Mouse (Mus musculus): ENCODE measurements around the gene Isyna1. TPM values are rescaled to one million over a fixed set of nuclear protein-coding genes. Genes with fewer than 3 reads are reported as not detected.

Gene Isyna1
- polyA plus RNA-seq, 1 experiment from 2014 or later = 37.4 TPM

GRCm38 (mm10) chr8:70610796-70611771, 16.9 kb downstream of the Isyna1 start:
- Histone ChIP-seq H3K4me3 (ENCODE audit: low read depth, low read length) (peak overlapping the region; percentile 75), H3K9ac (ENCODE audit: low read length) (peak overlapping the region; percentile 60), H3K36me3 (ENCODE audit: control insufficient read depth, insufficient read depth, low read length) (no peaks in the 10 kb centered on the region), H3K27me3 (ENCODE audit: control insufficient read depth, insufficient read depth, low read length) (no peaks in the 10 kb centered on the region), H3K4me2 (replicated peaks; ENCODE audit: low read depth) (peak overlapping the region; percentile 94), H3K9me3 (ENCODE audit: control insufficient read depth, low read length) (no peaks in the 10 kb centered on the region), H3K4me1 (replicated peaks; ENCODE audit: control insufficient read depth, insufficient read depth) (peaks cover 3% of the 10 kb centered on the region), H3K27ac (replicated peaks) (peak overlapping the region; percentile 97)
- DNase-seq (ENCODE audit: low spot score) = peak; percentile 87
- TF ChIP-seq CTCF (IDR thresholded peaks at IDR 0.05; ENCODE audit: low read depth) = peak; percentile 87
- no peak for TF ChIP-seq EP300 (optimal IDR thresholded peaks at IDR 0.05)
- 0 out of 2 replicates have a peak, but pooled peaks have one; percentile 8 for ATAC-seq (ENCODE audit: low FRiP score, low TSS enrichment)
- WGBS = under 1% methylated on average over 54 of the region's 54 CpGs

- WGBS = 3% methylated on average over 6 of the region's 6 CpGs
- H3K9ac ChIP-seq (ENCODE audit: low read length) = no peak overlapping the region
- no peaks in the 10 kb centered on the region for H3K36me3 ChIP-seq (ENCODE audit: control insufficient read depth, insufficient read depth, low read length)
- ATAC-seq (ENCODE audit: low FRiP score, low TSS enrichment) (no peak), DNase-seq (ENCODE audit: low spot score) (peak; percentile 86)
- peaks cover 3% of the 10 kb centered on the region for H3K4me1 ChIP-seq (replicated peaks; ENCODE audit: control insufficient read depth, insufficient read depth)
- H3K27ac ChIP-seq (replicated peaks) = peak overlapping the region; percentile 81
- no peaks in the 10 kb centered on the region for H3K27me3 ChIP-seq (ENCODE audit: control insufficient read depth, insufficient read depth, low read length)
- peak overlapping the region; percentile 75 for H3K4me3 ChIP-seq (ENCODE audit: low read depth, low read length)
- peak overlapping the region; percentile 94 for H3K4me2 ChIP-seq (replicated peaks; ENCODE audit: low read depth)
- no peaks in the 10 kb centered on the region for H3K9me3 ChIP-seq (ENCODE audit: control insufficient read depth, low read length)
- peak; percentile 97 for TF ChIP-seq CTCF (IDR thresholded peaks at IDR 0.05; ENCODE audit: low read depth)
- no peak for TF ChIP-seq EP300 (optimal IDR thresholded peaks at IDR 0.05)
Observed at GRCm38 (mm10) chr8:70611849-70612248, 17.7 kb downstream of the Isyna1 start.

- Histone ChIP-seq H3K27me3 (ENCODE audit: control insufficient read depth, insufficient read depth, low read length) (no peaks in the 10 kb centered on the region), H3K9me3 (ENCODE audit: control insufficient read depth, low read length) (no peaks in the 10 kb centered on the region), H3K9ac (ENCODE audit: low read length) (no peak overlapping the region), H3K36me3 (ENCODE audit: control insufficient read depth, insufficient read depth, low read length) (no peaks in the 10 kb centered on the region), H3K27ac (replicated peaks) (no peak overlapping the region), H3K4me2 (replicated peaks; ENCODE audit: low read depth) (no peak overlapping the region), H3K4me1 (replicated peaks; ENCODE audit: control insufficient read depth, insufficient read depth) (peaks cover 3% of the 10 kb centered on the region; the same call in 1 of the 2 replicates), H3K4me3 (ENCODE audit: low read depth, low read length) (no peak overlapping the region)
- no peak for TF ChIP-seq EP300 (optimal IDR thresholded peaks at IDR 0.05)
- TF ChIP-seq CTCF (IDR thresholded peaks at IDR 0.05; ENCODE audit: low read depth) = no peak
- 8% methylated on average over 1 of the region's 1 CpGs for WGBS
- DNase-seq (ENCODE audit: low spot score) (no peak), ATAC-seq (ENCODE audit: low FRiP score, low TSS enrichment) (no peak)
Observed at GRCm38 (mm10) chr8:70613763-70614162, 19.6 kb downstream of the Isyna1 start.

- no peak overlapping the region for H3K4me2 ChIP-seq (replicated peaks; ENCODE audit: low read depth)
- H3K27me3 ChIP-seq (ENCODE audit: control insufficient read depth, insufficient read depth, low read length) = no peaks in the 10 kb centered on the region
- H3K4me1 ChIP-seq (replicated peaks; ENCODE audit: control insufficient read depth, insufficient read depth) = 0 out of 2 replicates have a peak, but pooled peaks cover 3% of the 10 kb centered on the region
- H3K4me3 ChIP-seq (ENCODE audit: low read depth, low read length) = no peak overlapping the region
- WGBS = 53% methylated on average over 5 of the region's 5 CpGs
- DNase-seq (ENCODE audit: low spot score) (no peak), ATAC-seq (ENCODE audit: low FRiP score, low TSS enrichment) (no peak)
- H3K36me3 ChIP-seq (ENCODE audit: control insufficient read depth, insufficient read depth, low read length) = no peaks in the 10 kb centered on the region
- H3K9ac ChIP-seq (ENCODE audit: low read length) = no peak overlapping the region
- TF ChIP-seq CTCF (IDR thresholded peaks at IDR 0.05; ENCODE audit: low read depth) = no peak
- no peak for TF ChIP-seq EP300 (optimal IDR thresholded peaks at IDR 0.05)
- H3K27ac ChIP-seq (replicated peaks) = 0 out of 2 replicates have a peak overlapping the region, but pooled peaks have one; percentile 35
- H3K9me3 ChIP-seq (ENCODE audit: control insufficient read depth, low read length) = no peaks in the 10 kb centered on the region
Observed at GRCm38 (mm10) chr8:70614469-70614868, 20.3 kb downstream of the Isyna1 start.

GRCm38 (mm10) chr8:70615281-70615680, 21.1 kb downstream of the Isyna1 start:
- Histone ChIP-seq H3K4me1 (replicated peaks; ENCODE audit: control insufficient read depth, insufficient read depth) (0 out of 2 replicates have a peak, but pooled peaks cover 3% of the 10 kb centered on the region), H3K9ac (ENCODE audit: low read length) (no peak overlapping the region), H3K27ac (replicated peaks) (no peak overlapping the region), H3K9me3 (ENCODE audit: control insufficient read depth, low read length) (no peaks in the 10 kb centered on the region), H3K36me3 (ENCODE audit: control insufficient read depth, insufficient read depth, low read length) (no peaks in the 10 kb centered on the region), H3K4me2 (replicated peaks; ENCODE audit: low read depth) (no peak overlapping the region), H3K4me3 (ENCODE audit: low read depth, low read length) (no peak overlapping the region), H3K27me3 (ENCODE audit: control insufficient read depth, insufficient read depth, low read length) (no peaks in the 10 kb centered on the region)
- 77% methylated on average over 8 of the region's 8 CpGs for WGBS
- TF ChIP-seq EP300 (optimal IDR thresholded peaks at IDR 0.05) (no peak), CTCF (IDR thresholded peaks at IDR 0.05; ENCODE audit: low read depth) (no peak)
- DNase-seq (ENCODE audit: low spot score) = no peak
- ATAC-seq (ENCODE audit: low FRiP score, low TSS enrichment) = no peak

- no peak within 1 kb of the TSS for H3K9ac ChIP-seq (ENCODE audit: low read length)
- ATAC-seq (ENCODE audit: low FRiP score, low TSS enrichment) (no peak), DNase-seq (ENCODE audit: low spot score) (no peak)
- H3K27me3 ChIP-seq (ENCODE audit: control insufficient read depth, insufficient read depth, low read length) = no peaks in the 10 kb centered on the region
- no peaks in the 10 kb centered on the region for H3K4me1 ChIP-seq (replicated peaks; ENCODE audit: control insufficient read depth, insufficient read depth)
- H3K36me3 ChIP-seq (ENCODE audit: control insufficient read depth, insufficient read depth, low read length) = no peaks in the 10 kb centered on the region
- no peak within 1 kb of the TSS for H3K27ac ChIP-seq (replicated peaks)
- H3K4me3 ChIP-seq (ENCODE audit: low read depth, low read length) = no peak within 1 kb of the TSS
- TF ChIP-seq EP300 (optimal IDR thresholded peaks at IDR 0.05) = no peak
- no peak for TF ChIP-seq CTCF (IDR thresholded peaks at IDR 0.05; ENCODE audit: low read depth)
- WGBS = 74% methylated on average over 3 of the region's 3 CpGs
- no peaks in the 10 kb centered on the region for H3K9me3 ChIP-seq (ENCODE audit: control insufficient read depth, low read length)
- H3K4me2 ChIP-seq (replicated peaks; ENCODE audit: low read depth) = no peak within 1 kb of the TSS
Observed at GRCm38 (mm10) chr8:70615894-70616293, 21.7 kb downstream of the Isyna1 start, which contains the start of gene Lrrc25. TSS of gene Lrrc25 (plus strand) at chr8:70616155.
